Mouse (Mus musculus): Measurements from ENCODE around the gene Sall4.

Sall4 gene

GRCm38 (mm10) chr2:168767582-168767981 is at the start of gene Sall4:
TSS of gene Sall4 (minus strand) at chr2:168767943.
- DNase-seq (ENCODE audit: low spot score) = no peak

GRCm38 (mm10) chr2:168813243-168813642 is 45.5 kb upstream of the Sall4 start:
- DNase-seq (ENCODE audit: low spot score) = no peak

- no peak for DNase-seq (ENCODE audit: low spot score)
These were observed 42.2 kb upstream of the Sall4 start for GRCm38 (mm10) chr2:168809895-168810294.

DNA sequence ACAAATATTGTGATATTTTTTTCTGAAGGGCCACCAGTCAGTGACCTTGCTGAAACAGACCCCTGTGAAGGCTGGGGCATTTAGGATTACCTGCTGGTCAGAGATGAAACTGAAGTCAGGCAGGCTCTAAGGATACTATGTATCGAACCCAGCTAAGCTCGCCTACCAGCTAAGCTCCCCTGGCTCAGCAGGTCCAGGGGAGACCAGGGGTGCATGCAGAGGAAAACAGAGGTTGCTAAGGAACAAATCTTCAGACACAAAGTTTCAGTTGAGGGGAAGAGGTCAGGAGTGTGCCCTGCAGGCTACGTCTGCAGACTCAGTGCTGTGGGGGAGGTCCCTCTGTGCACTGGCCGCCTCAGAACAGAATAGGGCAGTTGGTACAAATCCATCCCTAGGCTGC is 39.9 kb upstream of the Sall4 start:
- no peak for DNase-seq (ENCODE audit: low spot score)

DNA sequence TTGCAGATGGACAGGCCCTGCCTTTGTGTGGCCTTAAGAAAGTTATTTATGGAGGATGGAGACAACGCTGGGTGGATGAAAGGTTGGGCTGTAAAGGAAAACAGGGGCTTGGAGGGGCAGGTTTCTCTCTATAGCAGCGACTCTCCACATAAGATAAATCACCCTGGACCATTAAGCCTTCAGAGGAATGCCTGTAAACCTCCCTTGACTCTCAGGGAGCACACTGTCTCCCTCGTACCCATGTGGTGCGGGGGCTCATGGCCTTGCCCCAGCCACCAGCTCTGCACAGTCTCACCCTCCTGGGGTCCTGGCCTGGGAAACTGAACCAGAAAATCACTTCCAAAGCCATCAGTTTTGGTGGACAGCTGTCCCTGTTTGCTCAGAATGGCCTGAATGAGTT is 36.1 kb upstream of the Sall4 start:
- no peak for DNase-seq (ENCODE audit: low spot score)

DNA sequence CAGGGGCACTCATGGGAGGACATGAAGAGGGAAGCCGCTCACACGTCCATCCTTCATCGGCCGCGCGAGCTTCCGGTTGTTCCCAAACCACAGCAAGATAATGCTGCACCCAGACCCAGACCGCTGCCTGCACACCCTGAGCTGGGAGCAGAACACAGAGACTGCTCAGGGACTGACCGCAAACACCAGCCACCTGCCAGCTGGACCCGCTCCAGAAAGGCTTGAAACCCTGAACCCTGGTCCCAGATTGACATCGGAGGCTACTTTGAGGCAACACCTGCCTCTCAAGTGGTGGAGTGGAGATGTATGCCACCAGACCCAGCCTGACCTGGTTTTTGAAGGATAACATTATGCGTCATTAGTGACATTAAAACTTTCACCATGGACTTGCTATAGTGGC is 31.6 kb upstream of the Sall4 start:
- DNase-seq (ENCODE audit: low spot score) = no peak

DNA sequence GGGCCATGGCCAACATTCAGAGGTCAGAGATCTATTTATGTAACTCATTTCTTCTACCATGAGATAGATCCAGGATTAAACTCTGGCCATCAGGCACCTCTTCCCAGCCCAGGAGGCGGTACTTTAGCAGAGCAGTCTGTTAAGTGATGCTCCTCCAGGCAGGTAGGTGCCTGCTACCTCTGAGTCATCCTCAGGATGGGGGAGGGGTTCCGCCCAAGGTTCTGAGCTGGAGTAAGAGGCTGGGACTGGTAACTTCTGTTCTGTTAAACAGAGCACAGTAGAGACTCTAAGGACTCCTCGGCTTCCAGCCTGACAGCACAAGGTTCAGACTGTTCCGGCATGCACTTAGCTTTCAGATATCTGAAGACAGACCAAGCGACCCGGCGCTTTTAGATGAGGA is 31.2 kb upstream of the Sall4 start:
- DNase-seq (ENCODE audit: low spot score) = no peak

GRCm38 (mm10) chr2:168791115-168791802 is 23.5 kb upstream of the Sall4 start:
- DNase-seq (ENCODE audit: low spot score) = no peak

DNA sequence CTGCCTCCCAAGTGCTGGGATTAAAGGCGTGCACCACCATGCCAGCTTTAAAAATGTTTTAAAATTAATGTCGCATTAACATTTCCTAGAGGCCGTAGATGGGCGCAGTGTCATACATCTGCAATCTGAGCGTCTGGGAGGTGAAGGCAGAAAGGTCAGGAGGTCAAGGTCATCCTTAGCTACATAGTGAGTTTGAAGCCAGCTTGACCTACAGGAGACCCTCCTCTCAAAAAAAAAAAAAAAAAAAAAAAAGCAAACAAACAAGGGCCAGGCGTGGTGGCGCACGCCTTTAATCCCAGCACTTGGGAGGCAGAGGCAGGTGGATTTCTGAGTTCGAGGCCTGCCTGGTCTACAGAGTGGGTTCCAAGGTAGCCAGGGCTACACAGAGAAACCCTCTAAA is 18.4 kb upstream of the Sall4 start:
- DNase-seq (ENCODE audit: low spot score) = no peak

GRCm38 (mm10) chr2:168780596-168780995 is 12.9 kb upstream of the Sall4 start:
- no peak for DNase-seq (ENCODE audit: low spot score)

DNA sequence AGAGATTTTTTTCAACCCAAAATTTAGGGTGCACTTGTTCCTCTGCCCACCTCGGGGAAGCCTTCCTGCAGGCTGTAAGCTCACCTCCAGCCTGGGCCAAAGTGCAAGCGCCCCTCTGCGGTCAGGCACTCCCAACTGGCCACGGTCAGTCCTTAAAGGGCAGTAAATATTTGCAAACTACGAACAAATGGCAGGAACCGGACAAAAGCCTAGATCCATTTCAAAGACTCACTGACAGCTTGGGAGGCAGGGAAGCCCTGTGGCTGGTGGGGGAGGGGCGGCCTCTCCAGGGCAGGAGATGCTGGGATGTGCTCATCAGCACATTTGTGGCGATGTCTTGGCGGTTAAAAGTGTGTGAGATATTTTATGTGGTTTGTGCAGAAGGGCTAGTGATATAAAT is 12.3 kb upstream of the Sall4 start:
- DNase-seq (ENCODE audit: low spot score) = no peak

GRCm38 (mm10) chr2:168777481-168777880 is 9.7 kb upstream of the Sall4 start:
- DNase-seq (ENCODE audit: low spot score) = no peak

DNA sequence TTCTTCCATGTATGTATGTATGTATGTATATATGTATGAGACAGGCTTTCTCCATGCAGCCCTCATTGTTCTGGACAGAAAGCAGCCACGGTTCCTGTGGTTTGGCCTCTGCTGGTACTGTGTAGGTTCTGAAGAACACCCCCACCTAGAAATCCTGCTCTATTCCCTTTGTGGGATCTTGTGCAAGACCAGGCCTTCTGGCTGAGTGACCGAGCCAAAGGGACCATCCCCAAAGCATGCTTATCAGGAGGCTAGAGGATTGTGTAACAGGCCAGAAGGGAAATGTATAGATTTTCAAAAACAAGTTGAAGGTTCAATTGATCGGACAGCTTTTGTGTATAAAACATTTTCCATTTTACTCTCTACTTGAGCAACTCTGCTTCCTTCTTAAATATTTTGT is 8.5 kb upstream of the Sall4 start:
- no peak for DNase-seq (ENCODE audit: low spot score)

DNA sequence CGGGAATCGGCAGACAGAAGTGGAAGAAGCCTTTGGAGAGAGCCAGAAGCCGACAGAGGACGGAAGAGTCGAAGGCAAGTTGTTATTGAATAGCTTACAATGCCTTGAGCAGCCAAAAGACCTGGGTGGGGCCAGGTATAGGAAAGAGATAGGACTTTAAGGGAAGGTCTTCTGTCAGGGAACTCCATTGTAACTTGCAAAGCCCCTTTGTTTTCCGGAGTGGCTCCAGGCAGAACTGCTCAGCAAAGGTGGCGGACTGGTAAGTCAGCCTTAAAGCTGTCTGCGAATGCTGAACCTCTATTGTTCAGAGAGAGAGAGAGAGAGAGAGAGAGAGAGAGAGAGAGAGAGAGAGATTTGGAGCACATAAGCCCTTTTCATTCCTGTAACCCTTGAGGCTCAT is 1.5 kb upstream of the Sall4 start:
- no peak for DNase-seq (ENCODE audit: low spot score)

- peak; percentile 33 for DNase-seq (ENCODE audit: low spot score)
These were observed 993 bp downstream of the Sall4 start for GRCm38 (mm10) chr2:168766538-168767361.

- DNase-seq (ENCODE audit: low spot score) = no peak
These were observed 1.8 kb downstream of the Sall4 start for GRCm38 (mm10) chr2:168765696-168766537.

- peak; percentile 68 for DNase-seq (ENCODE audit: low spot score)
These were observed 2.6 kb downstream of the Sall4 start for GRCm38 (mm10) chr2:168765065-168765681.

- no peak for DNase-seq (ENCODE audit: low spot score)
These were observed 3.3 kb downstream of the Sall4 start for GRCm38 (mm10) chr2:168764460-168764867.

DNA sequence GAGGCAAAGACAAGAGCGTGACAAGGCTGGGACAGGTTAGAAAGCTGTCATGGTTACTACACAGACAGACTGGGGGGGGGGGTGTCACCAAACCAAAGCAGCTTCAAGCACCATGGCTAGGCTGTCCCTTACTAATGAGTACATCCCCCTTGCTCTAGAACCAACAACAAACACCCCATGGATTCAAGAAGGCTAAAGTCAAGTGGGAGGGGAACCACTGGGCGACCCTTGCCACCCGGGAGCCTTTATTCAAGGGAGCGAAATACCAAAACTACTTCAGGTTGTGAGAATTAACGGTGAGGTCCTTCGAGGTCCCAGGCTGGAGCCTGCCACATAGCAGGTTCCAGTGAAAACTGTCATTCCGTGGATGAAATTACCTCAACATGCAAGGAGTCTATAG is 4.0 kb downstream of the Sall4 start:
- DNase-seq (ENCODE audit: low spot score) = no peak

GRCm38 (mm10) chr2:168762411-168762815 is 5.3 kb downstream of the Sall4 start:
- DNase-seq (ENCODE audit: low spot score) = no peak

DNA sequence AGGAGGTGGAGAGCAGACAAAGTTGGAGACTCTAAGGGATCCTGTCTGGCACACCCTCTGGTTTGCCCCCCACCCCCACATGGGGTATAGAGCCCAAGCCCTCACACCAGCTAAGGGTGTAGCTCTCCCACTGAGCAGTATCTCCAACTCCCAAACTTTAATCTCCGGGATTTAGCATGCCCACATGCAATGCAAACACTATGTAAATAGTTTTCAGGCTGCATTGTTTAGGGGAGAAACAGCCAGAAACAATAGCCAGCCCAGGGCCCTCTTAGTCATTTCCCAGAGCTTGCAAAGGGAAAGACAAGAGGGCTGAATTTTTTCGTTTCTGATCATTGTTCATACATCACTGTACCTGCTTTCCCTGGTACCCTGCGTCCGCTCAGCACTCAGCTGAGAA is 5.8 kb downstream of the Sall4 start:
- no peak for DNase-seq (ENCODE audit: low spot score)

DNA sequence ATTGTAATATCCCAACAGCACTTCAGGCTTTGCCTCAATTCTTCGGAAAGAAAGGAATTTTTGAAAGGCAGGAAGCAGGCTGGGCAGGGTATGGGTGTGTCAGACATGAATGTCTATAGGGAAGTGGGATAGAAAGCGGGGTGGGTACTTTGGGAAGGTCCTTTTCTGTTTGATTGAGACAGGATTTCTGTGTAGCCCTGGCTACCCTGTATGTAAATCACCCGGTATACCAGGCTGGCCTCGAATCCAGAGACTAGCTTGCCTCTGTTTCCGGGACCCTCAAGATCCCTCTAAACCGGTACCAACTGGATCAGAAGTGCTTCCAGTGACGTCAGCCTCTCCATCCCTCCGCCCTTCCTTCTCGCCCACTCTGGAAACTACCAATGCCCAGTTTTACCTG is 6.6 kb downstream of the Sall4 start:
- no peak for DNase-seq (ENCODE audit: low spot score)

All from ovary, postnatal 36 days (tissue).